Mouse (Mus musculus) thymus, adult 2 months (tissue): Measurements from ENCODE around the gene Pdk3.

Experiments used
- CTCF ChIP-seq: fragments of 200-500 bp; IDR thresholded peaks from 2 replicates; pipeline ENCODE4 v1.5.1; 2012; ENCODE audit warnings: mild to moderate bottlenecking, control low read depth, low read length, moderate library complexity, borderline replicate concordance; ENCODE audit not compliant: control insufficient read depth, poor library complexity, insufficient read depth; ENCODE audit errors: extremely low read depth
- POLR2A ChIP-seq: fragments of 200-500 bp; IDR thresholded peaks from 2 replicates; pipeline ENCODE4 v1.6.1; 2012; ENCODE audit warnings: mild to moderate bottlenecking, low read length, control low read depth, moderate library complexity; ENCODE audit not compliant: control insufficient read depth, poor library complexity, insufficient read depth; ENCODE audit errors: extremely low read depth

GRCm38 (mm10) chrX:93749165-93749564, 82.8 kb downstream of the Pdk3 start:
- no peak for TF ChIP-seq CTCF
- TF ChIP-seq POLR2A, result no peak
